Mouse (Mus musculus): ENCODE data around the gene Eif4g1. TPM values are rescaled to one million over a fixed set of nuclear protein-coding genes. Genes with fewer than 3 reads are reported as not detected.

Eif4g1 gene
- polyA plus RNA-seq, 1 experiment from 2014 or later: 171 TPM

DNA sequence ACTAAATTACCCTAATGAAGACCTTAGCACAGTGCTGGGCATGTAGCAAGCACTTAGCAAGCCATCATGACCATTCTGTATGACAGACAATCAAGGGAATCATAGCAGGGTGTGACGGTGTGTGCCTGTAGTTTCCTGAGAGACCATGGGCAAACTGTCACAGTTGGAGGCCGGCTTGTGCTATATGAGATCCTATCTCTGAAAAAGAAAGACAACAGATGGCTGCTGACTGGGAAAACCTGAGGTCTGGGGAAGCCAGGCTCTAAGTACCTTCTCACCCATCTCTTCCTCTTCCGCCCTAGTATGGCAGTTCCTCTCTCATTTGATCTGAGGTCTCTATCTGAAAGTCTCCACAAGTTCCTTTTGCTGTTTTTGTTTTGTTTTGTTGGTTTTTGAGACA, 37.7 kb downstream of the Eif4g1 start:
- no peak overlapping the region for H3K27ac ChIP-seq (ENCODE audit: low read depth)
- no peak overlapping the region for H3K9ac ChIP-seq (ENCODE audit: low read length)
- no peak for ATAC-seq (replicated peaks; ENCODE audit: low FRiP score, low TSS enrichment, low read depth)
- H3K9me3 ChIP-seq (ENCODE audit: control insufficient read depth, low read length): no peaks in the 10 kb centered on the region
- 84% methylated on average over 3 of the region's 3 CpGs for WGBS
- H3K27me3 ChIP-seq (replicated peaks; ENCODE audit: control insufficient read depth, insufficient read depth, low read length): no peaks in the 10 kb centered on the region
- H3K4me1 ChIP-seq (replicated peaks; ENCODE audit: control insufficient read depth, insufficient read depth, low read length): peaks cover 15% of the 10 kb centered on the region
- no peak overlapping the region for H3K4me2 ChIP-seq (ENCODE audit: low read length)
- H3K36me3 ChIP-seq (ENCODE audit: control insufficient read depth, insufficient read depth, low read length): peaks cover 49% of the 10 kb centered on the region
- H3K4me3 ChIP-seq (ENCODE audit: low read depth, low read length): no peak overlapping the region
- DNase-seq (ENCODE audit: low spot score): no peak

DNA sequence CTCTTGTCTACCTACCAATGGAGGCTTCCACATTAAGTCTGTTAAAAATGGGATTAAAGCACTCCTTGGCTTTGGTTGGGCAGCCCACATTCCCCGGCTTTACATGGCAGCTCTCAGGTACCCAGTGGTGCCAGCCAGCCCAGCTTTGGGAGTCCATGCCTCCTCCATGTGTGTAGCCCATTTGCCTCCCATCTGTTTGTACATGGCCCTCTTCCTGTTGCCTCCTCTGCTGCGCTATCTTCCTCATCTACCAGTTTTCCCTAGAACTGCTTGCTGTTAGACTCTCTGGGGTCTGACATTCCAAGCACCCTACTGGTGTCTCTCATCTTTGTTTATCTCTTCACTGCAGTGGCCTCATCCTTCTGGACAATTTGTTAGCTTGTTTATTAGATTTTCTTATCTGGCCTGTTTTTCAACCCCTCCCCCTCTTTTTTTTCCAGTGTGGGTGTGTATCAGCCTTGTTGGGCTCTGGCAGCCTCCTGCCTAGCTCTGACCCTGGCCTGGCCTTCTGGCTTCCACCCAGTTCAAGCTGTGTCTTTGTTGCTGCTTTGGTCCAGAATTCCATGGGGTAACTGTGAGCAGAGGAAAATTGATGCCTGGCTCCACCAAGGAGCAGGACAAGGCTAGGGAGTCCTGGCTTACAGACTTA, 38.4 kb downstream of the Eif4g1 start:
- Histone ChIP-seq H3K9ac (ENCODE audit: low read length) (no peak overlapping the region), H3K36me3 (ENCODE audit: control insufficient read depth, insufficient read depth, low read length) (peaks cover 54% of the 10 kb centered on the region), H3K9me3 (ENCODE audit: control insufficient read depth, low read length) (no peaks in the 10 kb centered on the region), H3K4me1 (replicated peaks; ENCODE audit: control insufficient read depth, insufficient read depth, low read length) (peaks cover 12% of the 10 kb centered on the region), H3K4me3 (ENCODE audit: low read depth, low read length) (no peak overlapping the region), H3K27me3 (replicated peaks; ENCODE audit: control insufficient read depth, insufficient read depth, low read length) (no peaks in the 10 kb centered on the region), H3K4me2 (ENCODE audit: low read length) (no peak overlapping the region), H3K27ac (ENCODE audit: low read depth) (no peak overlapping the region)
- WGBS: 80% methylated on average over 2 of the region's 2 CpGs
- ATAC-seq (replicated peaks; ENCODE audit: low FRiP score, low TSS enrichment, low read depth) (no peak), DNase-seq (ENCODE audit: low spot score) (no peak)

DNA sequence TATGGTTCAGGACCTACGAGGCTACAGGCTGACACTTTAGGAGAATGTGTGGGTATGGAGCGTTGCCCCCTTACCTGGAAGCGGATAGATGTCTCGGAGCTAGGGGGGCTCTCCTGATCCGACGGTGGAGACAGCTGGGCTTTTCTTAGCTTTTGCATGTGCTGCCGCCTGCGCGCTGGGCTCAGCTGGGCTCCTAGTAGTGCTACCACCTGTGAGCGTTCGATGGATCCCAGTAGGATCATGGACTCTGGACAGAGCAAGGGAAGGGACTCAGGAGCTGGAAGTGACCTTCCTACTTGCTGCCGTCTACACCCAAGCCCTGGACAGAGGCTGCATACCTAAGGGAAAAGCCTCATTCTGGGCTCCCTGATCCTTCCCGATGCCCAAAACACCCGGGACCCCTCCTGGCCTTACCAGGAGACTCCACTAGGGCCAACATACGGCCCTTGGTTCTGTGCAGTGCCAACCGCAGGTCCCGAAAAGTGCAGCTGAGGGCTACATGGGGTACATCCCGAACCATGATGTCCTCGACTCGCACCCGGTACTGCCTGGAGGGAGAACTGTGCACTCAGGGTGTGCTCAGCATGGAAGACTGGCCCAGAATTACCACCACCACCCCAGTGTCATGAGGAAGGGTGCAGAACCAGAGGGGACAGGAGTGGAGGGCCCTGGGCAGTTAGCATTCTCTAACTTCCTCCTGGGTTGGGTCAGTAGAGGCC, 40.3 kb downstream of the Eif4g1 start:
- ATAC-seq (replicated peaks; ENCODE audit: low FRiP score, low TSS enrichment, low read depth): no peak; the same call in 1 of the 2 replicates
- no peak overlapping the region for H3K4me3 ChIP-seq (ENCODE audit: low read depth, low read length)
- no peaks in the 10 kb centered on the region for H3K9me3 ChIP-seq (ENCODE audit: control insufficient read depth, low read length)
- no peak overlapping the region for H3K9ac ChIP-seq (ENCODE audit: low read length)
- H3K4me1 ChIP-seq (replicated peaks; ENCODE audit: control insufficient read depth, insufficient read depth, low read length): no peaks in the 10 kb centered on the region
- no peak overlapping the region for H3K27ac ChIP-seq (ENCODE audit: low read depth)
- DNase-seq (ENCODE audit: low spot score): no peak
- no peak overlapping the region for H3K4me2 ChIP-seq (ENCODE audit: low read length)
- H3K36me3 ChIP-seq (ENCODE audit: control insufficient read depth, insufficient read depth, low read length): peaks cover 72% of the 10 kb centered on the region
- WGBS: 93% methylated on average over 21 of the region's 21 CpGs
- H3K27me3 ChIP-seq (replicated peaks; ENCODE audit: control insufficient read depth, insufficient read depth, low read length): no peaks in the 10 kb centered on the region

DNA sequence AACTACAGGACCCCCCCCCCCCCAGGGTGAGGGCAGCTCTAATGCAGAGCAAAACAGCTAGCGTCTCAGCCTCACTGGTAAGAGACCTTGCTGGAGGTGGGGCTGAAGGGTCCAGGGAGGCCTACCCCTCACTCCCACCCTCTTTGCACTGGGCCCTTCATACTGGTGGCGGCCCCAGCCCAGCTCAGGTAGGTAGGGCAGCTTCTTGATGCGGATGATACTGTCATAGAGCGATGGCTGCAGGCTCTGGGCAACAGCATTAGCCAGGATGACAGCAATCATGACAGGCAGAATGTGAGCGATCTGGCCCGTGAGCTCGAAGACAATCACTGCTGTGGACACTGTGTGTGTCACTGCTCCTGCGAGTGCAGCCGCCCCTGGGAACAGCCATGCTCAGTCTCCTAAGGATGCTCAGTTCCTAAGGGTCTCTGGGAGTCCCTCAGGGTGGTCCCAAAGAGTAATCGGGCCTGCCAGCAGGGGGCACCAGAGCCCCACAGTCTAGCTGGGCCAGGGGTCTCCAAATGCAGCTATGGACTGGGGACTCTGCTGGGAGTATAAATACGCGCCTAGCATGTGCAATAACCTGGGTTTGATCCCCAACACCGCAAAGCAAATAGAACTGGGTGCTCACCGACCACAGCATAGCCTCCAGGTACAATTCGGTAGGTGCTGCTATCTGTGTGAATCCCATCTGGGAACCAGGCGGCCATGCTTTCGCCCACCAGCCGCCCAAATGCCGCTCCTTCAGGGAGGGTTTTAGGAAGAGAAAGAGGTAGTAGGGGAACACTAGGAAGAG, 41.0 kb downstream of the Eif4g1 start:
- Histone ChIP-seq H3K4me1 (replicated peaks; ENCODE audit: control insufficient read depth, insufficient read depth, low read length) (no peaks in the 10 kb centered on the region), H3K9me3 (ENCODE audit: control insufficient read depth, low read length) (no peaks in the 10 kb centered on the region), H3K36me3 (ENCODE audit: control insufficient read depth, insufficient read depth, low read length) (peaks cover 70% of the 10 kb centered on the region), H3K4me3 (ENCODE audit: low read depth, low read length) (no peak overlapping the region), H3K9ac (ENCODE audit: low read length) (no peak overlapping the region), H3K27me3 (replicated peaks; ENCODE audit: control insufficient read depth, insufficient read depth, low read length) (no peaks in the 10 kb centered on the region), H3K27ac (ENCODE audit: low read depth) (no peak overlapping the region), H3K4me2 (ENCODE audit: low read length) (no peak overlapping the region)
- DNase-seq (ENCODE audit: low spot score): peak; percentile 82
- WGBS: 77% methylated on average over 19 of the region's 19 CpGs
- ATAC-seq (replicated peaks; ENCODE audit: low FRiP score, low TSS enrichment, low read depth): no peak

DNA sequence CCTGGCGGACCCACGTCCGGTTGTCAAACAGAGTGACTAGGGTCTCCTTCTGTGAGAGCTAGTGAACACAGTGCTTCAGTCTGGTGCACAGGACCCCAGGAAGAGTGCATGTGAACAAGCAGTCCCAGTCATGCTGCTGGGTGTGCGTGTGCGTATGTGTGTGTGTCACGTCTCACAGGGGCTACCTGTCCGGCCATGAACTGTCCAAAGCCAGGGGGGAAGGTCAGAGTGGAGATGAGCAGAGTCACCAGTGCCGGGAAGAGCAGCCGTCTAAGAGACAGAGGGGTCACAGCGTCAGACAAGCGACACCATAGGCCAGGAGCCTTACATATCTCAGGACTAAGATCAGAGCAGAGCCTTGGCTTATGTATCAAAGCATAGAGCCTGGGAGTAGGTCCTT, 42.3 kb downstream of the Eif4g1 start:
- WGBS: 92% methylated on average over 11 of the region's 11 CpGs
- Histone ChIP-seq H3K36me3 (ENCODE audit: control insufficient read depth, insufficient read depth, low read length) (peaks cover 67% of the 10 kb centered on the region), H3K9ac (ENCODE audit: low read length) (no peak overlapping the region), H3K27ac (ENCODE audit: low read depth) (no peak overlapping the region), H3K4me2 (ENCODE audit: low read length) (no peak overlapping the region), H3K27me3 (replicated peaks; ENCODE audit: control insufficient read depth, insufficient read depth, low read length) (no peaks in the 10 kb centered on the region), H3K4me3 (ENCODE audit: low read depth, low read length) (no peak overlapping the region), H3K4me1 (replicated peaks; ENCODE audit: control insufficient read depth, insufficient read depth, low read length) (peaks cover 9% of the 10 kb centered on the region), H3K9me3 (ENCODE audit: control insufficient read depth, low read length) (no peaks in the 10 kb centered on the region)
- ATAC-seq (replicated peaks; ENCODE audit: low FRiP score, low TSS enrichment, low read depth) (no peak), DNase-seq (ENCODE audit: low spot score) (no peak)

DNA sequence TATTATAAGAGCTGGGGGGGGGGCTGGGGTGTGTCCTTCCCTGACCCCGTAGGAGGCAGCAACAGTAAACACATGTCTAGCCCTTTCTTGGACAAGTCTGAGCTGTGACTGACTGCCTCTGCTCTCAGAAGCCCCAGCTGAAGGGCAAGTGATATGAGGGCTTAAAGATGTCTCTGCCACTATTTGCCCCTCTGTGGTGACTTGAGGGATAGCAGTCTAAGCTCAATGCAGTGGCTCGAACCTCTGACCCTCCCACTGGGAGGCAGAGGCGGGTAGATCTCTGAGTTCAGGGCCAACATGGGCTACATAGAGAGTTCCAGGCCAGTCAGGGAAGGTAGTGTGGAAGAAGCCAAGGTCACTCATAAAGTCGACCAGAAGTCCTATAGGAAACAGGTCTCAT, 42.7 kb downstream of the Eif4g1 start:
- 87% methylated on average over 4 of the region's 4 CpGs for WGBS
- Histone ChIP-seq H3K4me3 (ENCODE audit: low read depth, low read length) (no peak overlapping the region), H3K27ac (ENCODE audit: low read depth) (no peak overlapping the region), H3K27me3 (replicated peaks; ENCODE audit: control insufficient read depth, insufficient read depth, low read length) (no peaks in the 10 kb centered on the region), H3K4me2 (ENCODE audit: low read length) (no peak overlapping the region), H3K9me3 (ENCODE audit: control insufficient read depth, low read length) (no peaks in the 10 kb centered on the region), H3K4me1 (replicated peaks; ENCODE audit: control insufficient read depth, insufficient read depth, low read length) (peaks cover 11% of the 10 kb centered on the region), H3K9ac (ENCODE audit: low read length) (no peak overlapping the region), H3K36me3 (ENCODE audit: control insufficient read depth, insufficient read depth, low read length) (peaks cover 63% of the 10 kb centered on the region)
- DNase-seq (ENCODE audit: low spot score) (no peak), ATAC-seq (replicated peaks; ENCODE audit: low FRiP score, low TSS enrichment, low read depth) (no peak)

DNA sequence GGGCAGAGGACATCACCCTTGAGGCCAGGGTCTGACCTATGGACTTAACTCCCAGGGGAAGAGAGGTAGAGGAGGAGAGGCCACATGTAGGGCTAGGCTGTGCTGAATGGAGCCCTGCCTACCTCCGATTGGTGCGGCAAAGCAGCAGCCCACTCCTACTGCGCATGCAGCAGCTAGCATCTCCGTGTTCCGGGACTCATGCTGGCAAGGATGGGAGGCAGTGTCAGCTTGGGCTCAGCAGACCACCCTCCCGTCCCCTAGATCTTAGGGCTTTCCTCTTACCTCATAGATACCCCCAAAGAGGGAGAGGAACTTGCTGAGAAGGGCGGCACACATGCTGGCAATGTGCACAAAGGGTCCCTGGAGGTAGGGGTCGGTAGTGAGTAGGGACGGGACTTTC, 44.1 kb downstream of the Eif4g1 start:
- WGBS: 81% methylated on average over 9 of the region's 9 CpGs
- H3K4me1 ChIP-seq (replicated peaks; ENCODE audit: control insufficient read depth, insufficient read depth, low read length): peaks cover 13% of the 10 kb centered on the region
- DNase-seq (ENCODE audit: low spot score) (no peak), ATAC-seq (replicated peaks; ENCODE audit: low FRiP score, low TSS enrichment, low read depth) (no peak)
- no peaks in the 10 kb centered on the region for H3K27me3 ChIP-seq (replicated peaks; ENCODE audit: control insufficient read depth, insufficient read depth, low read length)
- no peak overlapping the region for H3K27ac ChIP-seq (ENCODE audit: low read depth)
- H3K4me2 ChIP-seq (ENCODE audit: low read length): no peak overlapping the region
- H3K36me3 ChIP-seq (ENCODE audit: control insufficient read depth, insufficient read depth, low read length): peaks cover 50% of the 10 kb centered on the region
- no peak overlapping the region for H3K9ac ChIP-seq (ENCODE audit: low read length)
- H3K9me3 ChIP-seq (ENCODE audit: control insufficient read depth, low read length): no peaks in the 10 kb centered on the region
- H3K4me3 ChIP-seq (ENCODE audit: low read depth, low read length): no peak overlapping the region

DNA sequence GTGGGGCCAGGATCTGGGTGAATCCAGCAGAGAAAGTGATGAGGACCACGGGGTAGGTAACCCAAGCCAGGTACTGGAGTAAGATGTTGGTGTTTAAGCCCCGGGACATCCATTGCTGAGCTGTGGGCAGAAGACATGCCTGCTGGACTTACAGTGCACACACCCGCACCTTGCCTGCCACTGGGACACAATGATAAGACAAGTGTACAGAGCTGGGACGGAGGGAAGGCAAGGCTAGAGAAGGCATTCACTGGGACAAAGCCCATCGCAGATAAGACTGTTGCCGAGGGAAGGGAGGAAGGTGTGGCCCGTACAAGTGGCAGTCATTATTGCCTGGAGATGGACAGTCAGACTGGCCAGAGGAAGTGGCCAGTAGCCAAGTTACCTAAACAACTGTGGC, 44.8 kb downstream of the Eif4g1 start:
- Histone ChIP-seq H3K36me3 (ENCODE audit: control insufficient read depth, insufficient read depth, low read length) (peaks cover 43% of the 10 kb centered on the region), H3K4me3 (ENCODE audit: low read depth, low read length) (no peak overlapping the region), H3K9ac (ENCODE audit: low read length) (no peak overlapping the region), H3K4me1 (replicated peaks; ENCODE audit: control insufficient read depth, insufficient read depth, low read length) (peaks cover 13% of the 10 kb centered on the region), H3K27me3 (replicated peaks; ENCODE audit: control insufficient read depth, insufficient read depth, low read length) (no peaks in the 10 kb centered on the region), H3K4me2 (ENCODE audit: low read length) (no peak overlapping the region), H3K9me3 (ENCODE audit: control insufficient read depth, low read length) (no peaks in the 10 kb centered on the region), H3K27ac (ENCODE audit: low read depth) (no peak overlapping the region)
- 81% methylated on average over 7 of the region's 7 CpGs for WGBS
- ATAC-seq (replicated peaks; ENCODE audit: low FRiP score, low TSS enrichment, low read depth): no peak
- DNase-seq (ENCODE audit: low spot score): no peak
